Mouse (Mus musculus): ENCODE results near the gene Gdpd1. TPM values are rescaled to one million over a fixed set of nuclear protein-coding genes. Genes with fewer than 3 reads are reported as not detected.

Gene Gdpd1
- polyA plus RNA-seq, 1 experiment from 2014 or later = 19.5 TPM

GRCm38 (mm10) chr11:86996266-86996665, 77.6 kb downstream of the Gdpd1 start:
- DNase-seq (no peak), ATAC-seq (ENCODE audit: insufficient read depth) (no peak)
- H3K27me3 ChIP-seq (ENCODE audit: insufficient read depth, low read length) = no peaks in the 10 kb centered on the region
- H3K27ac ChIP-seq (ENCODE audit: low read depth) = 0 out of 2 replicates have a peak overlapping the region, but pooled peaks have one; percentile 6
- H3K9me3 ChIP-seq (ENCODE audit: low read depth, low read length) = no peaks in the 10 kb centered on the region
- no peak for TF ChIP-seq CTCF (IDR thresholded peaks at IDR 0.05; ENCODE audit: low read depth)
- H3K4me3 ChIP-seq (ENCODE audit: low read depth, low read length) = no peak overlapping the region
- 46% methylated on average over 2 of the region's 2 CpGs for WGBS
- H3K4me1 ChIP-seq (ENCODE audit: insufficient read depth) = 0 out of 2 replicates have a peak, but pooled peaks cover 6% of the 10 kb centered on the region
- no peaks in the 10 kb centered on the region for H3K36me3 ChIP-seq (ENCODE audit: insufficient read depth)
- no peak overlapping the region for H3K4me2 ChIP-seq
- no peak overlapping the region for H3K9ac ChIP-seq

- Histone ChIP-seq H3K4me3 (ENCODE audit: low read depth, low read length) (no peak overlapping the region), H3K36me3 (ENCODE audit: insufficient read depth) (no peaks in the 10 kb centered on the region), H3K9me3 (ENCODE audit: low read depth, low read length) (no peaks in the 10 kb centered on the region), H3K9ac (no peak overlapping the region), H3K4me1 (ENCODE audit: insufficient read depth) (0 out of 2 replicates have a peak, but pooled peaks cover 6% of the 10 kb centered on the region), H3K27ac (ENCODE audit: low read depth) (peak overlapping the region; percentile 6; the same call in 1 of the 2 replicates), H3K27me3 (ENCODE audit: insufficient read depth, low read length) (no peaks in the 10 kb centered on the region), H3K4me2 (no peak overlapping the region)
- ATAC-seq (ENCODE audit: insufficient read depth) (no peak), DNase-seq (peak; percentile 85)
- 46% methylated on average over 6 of the region's 6 CpGs for WGBS
- TF ChIP-seq CTCF (IDR thresholded peaks at IDR 0.05; ENCODE audit: low read depth) = peak; percentile 86
Measured at GRCm38 (mm10) chr11:86995625-86996221, 78.1 kb downstream of the Gdpd1 start.

DNA sequence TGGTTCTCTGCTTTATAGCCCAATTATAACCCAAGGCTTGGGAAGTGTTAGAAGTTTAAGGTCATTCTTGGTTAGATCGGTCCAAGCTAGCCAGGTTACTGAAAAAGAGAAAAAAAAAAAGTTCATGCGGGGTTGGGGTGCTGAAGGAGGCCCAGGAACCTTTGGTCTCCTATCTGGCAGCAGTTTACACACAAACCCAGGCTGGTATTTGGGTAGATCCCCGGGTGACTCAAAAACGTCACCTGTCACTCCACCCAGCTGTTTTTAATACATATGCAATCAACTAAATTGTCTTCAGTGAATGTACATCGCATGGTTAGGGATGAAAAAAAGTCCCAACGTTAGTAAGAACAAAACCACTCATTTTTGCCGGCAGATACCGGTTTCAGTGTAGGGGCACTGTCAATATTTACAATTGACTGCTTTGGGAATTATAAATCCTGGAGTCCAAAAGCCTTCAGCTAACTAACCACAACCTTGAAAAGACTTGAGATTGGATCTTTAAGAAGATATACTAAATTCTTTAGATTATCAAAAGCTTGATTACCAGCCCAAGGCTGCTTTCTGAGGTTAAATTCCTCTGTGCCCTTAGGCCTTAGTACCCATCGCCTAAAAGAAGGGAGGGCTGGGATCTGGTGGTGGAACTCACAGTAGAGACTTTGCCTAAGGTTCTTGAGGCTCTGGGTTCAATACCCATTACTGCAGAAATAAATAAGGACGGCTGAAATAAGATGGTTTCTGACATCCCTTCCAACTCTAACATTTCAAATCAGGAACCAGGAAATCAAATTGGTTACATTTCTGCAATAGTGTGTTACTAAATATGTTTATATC, 78.9 kb downstream of the Gdpd1 start:
- no peak for DNase-seq
- Histone ChIP-seq H3K27me3 (ENCODE audit: insufficient read depth, low read length) (no peaks in the 10 kb centered on the region), H3K4me1 (ENCODE audit: insufficient read depth) (0 out of 2 replicates have a peak, but pooled peaks cover 6% of the 10 kb centered on the region), H3K9ac (no peak overlapping the region), H3K27ac (ENCODE audit: low read depth) (no peak overlapping the region), H3K4me3 (ENCODE audit: low read depth, low read length) (no peak overlapping the region), H3K36me3 (ENCODE audit: insufficient read depth) (no peaks in the 10 kb centered on the region), H3K9me3 (ENCODE audit: low read depth, low read length) (no peaks in the 10 kb centered on the region), H3K4me2 (no peak overlapping the region)
- ATAC-seq (ENCODE audit: insufficient read depth) = no peak
- 36% methylated on average over 10 of the region's 10 CpGs for WGBS
- TF ChIP-seq CTCF (IDR thresholded peaks at IDR 0.05; ENCODE audit: low read depth) = no peak

DNA sequence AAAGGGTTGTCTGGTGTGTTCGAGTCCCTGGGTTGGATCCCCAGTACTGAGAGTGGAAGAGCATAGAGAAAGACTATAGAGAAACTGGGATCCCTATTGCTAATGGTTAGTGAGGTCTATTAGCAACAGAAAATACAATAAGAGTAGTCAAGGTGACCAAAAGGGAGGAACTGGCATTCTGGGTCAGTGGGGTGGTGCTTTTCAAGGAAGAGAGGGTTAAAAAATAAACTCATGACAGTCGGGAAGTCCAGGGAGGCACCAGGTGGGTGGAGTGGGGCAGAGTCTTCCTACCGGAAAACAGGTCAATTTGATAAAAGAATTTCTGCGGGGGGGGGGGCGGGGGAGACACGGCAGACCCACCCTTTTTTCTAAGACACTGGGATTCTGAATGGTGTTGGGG, 79.5 kb downstream of the Gdpd1 start:
- ATAC-seq (ENCODE audit: insufficient read depth) (no peak), DNase-seq (no peak)
- Histone ChIP-seq H3K4me3 (ENCODE audit: low read depth, low read length) (peak overlapping the region; percentile 89), H3K9ac (peak overlapping the region; percentile 77; the same call in 1 of the 2 replicates), H3K9me3 (ENCODE audit: low read depth, low read length) (no peaks in the 10 kb centered on the region), H3K36me3 (ENCODE audit: insufficient read depth) (no peaks in the 10 kb centered on the region), H3K4me2 (peak overlapping the region; percentile 83), H3K4me1 (ENCODE audit: insufficient read depth) (0 out of 2 replicates have a peak, but pooled peaks cover 6% of the 10 kb centered on the region), H3K27ac (ENCODE audit: low read depth) (peak overlapping the region; percentile 46), H3K27me3 (ENCODE audit: insufficient read depth, low read length) (no peaks in the 10 kb centered on the region)
- no peak for TF ChIP-seq CTCF (IDR thresholded peaks at IDR 0.05; ENCODE audit: low read depth)
- 9% methylated on average over 6 of the region's 6 CpGs for WGBS

DNA sequence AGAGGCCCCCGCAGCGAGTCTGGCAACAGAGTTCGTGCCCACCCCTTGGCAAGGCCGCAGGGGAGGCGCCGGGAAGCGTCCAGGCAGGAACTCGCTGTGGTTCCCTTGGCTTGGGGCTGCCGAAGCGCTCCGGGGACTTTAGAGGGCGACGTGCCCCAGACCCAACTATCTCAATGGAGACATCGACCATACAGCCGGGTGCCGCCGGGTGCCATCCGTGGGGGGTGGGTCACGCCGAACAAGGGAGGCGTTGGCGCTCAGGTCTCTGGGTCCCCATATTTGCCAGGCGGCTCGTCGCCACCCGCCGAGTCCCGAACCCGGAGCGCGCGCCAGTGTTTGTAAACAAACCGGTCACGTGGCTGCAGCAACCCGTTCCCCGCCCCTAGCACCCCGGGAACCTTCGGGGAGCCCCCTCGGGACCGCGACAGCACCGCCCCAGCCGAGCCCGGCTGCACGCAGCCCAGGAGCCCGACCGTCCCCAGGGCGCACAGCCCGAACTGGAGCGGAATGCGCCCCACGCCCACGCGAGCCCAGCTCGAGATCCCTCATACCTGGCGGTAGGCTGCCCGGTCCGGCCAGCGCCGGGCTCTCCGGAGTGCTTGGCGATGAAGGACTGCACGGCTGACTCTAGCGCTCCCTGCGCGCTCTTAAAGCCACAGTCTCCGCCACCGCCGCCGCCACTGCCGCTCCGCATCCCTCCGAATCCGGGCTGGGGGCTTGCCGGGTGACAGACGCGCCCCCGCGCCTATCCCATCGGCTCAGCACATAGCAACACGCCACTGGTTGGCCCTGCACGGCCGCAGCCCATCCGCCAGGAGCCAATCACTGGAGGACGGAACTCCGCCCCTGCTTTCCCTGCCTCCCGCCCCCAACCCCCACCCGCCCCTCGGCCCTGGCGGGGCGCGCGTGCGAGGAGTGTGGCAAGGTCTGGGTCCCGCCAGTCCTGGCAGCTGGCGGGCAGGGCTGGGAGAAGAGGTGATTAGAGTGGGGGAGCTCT, 80.5 kb downstream of the Gdpd1 start, which contains the start of gene Ypel2:
Gene Ypel2, minus strand, starts transcription at position 667 of the 997 bp plus-strand sequence.
- Histone ChIP-seq H3K9me3 (ENCODE audit: low read depth, low read length) (no peaks in the 10 kb centered on the region), H3K27ac (ENCODE audit: low read depth) (peak within 1 kb of the TSS; percentile 91), H3K4me3 (ENCODE audit: low read depth, low read length) (peak within 1 kb of the TSS; percentile 89), H3K36me3 (ENCODE audit: insufficient read depth) (no peaks in the 10 kb centered on the region), H3K9ac (peak within 1 kb of the TSS; percentile 77), H3K27me3 (ENCODE audit: insufficient read depth, low read length) (no peaks in the 10 kb centered on the region), H3K4me2 (peak within 1 kb of the TSS; percentile 83), H3K4me1 (ENCODE audit: insufficient read depth) (0 out of 2 replicates have a peak, but pooled peaks cover 6% of the 10 kb centered on the region)
- WGBS = under 1% methylated on average over 95 of the region's 96 CpGs
- DNase-seq (peak; percentile 97), ATAC-seq (ENCODE audit: insufficient read depth) (peak; percentile 100)
- no peak for TF ChIP-seq CTCF (IDR thresholded peaks at IDR 0.05; ENCODE audit: low read depth)

- Histone ChIP-seq H3K27ac (ENCODE audit: low read depth) (peak overlapping the region; percentile 91), H3K9me3 (ENCODE audit: low read depth, low read length) (no peaks in the 10 kb centered on the region), H3K4me3 (ENCODE audit: low read depth, low read length) (peak overlapping the region; percentile 89), H3K4me1 (ENCODE audit: insufficient read depth) (0 out of 2 replicates have a peak, but pooled peaks cover 6% of the 10 kb centered on the region), H3K4me2 (peak overlapping the region; percentile 83), H3K9ac (peak overlapping the region; percentile 77), H3K36me3 (ENCODE audit: insufficient read depth) (no peaks in the 10 kb centered on the region), H3K27me3 (ENCODE audit: insufficient read depth, low read length) (no peaks in the 10 kb centered on the region)
- ATAC-seq (ENCODE audit: insufficient read depth) = no peak
- TF ChIP-seq CTCF (IDR thresholded peaks at IDR 0.05; ENCODE audit: low read depth) = no peak
- peak; percentile 25 for DNase-seq
- 2% methylated on average over 13 of the region's 13 CpGs for WGBS
Measured at GRCm38 (mm10) chr11:86992461-86992988, 81.3 kb downstream of the Gdpd1 start.
